Mouse (Mus musculus) intestine, embryonic 15.5 days (tissue): ENCODE data around the gene Aifm2. TPM values are rescaled to one million over a fixed set of nuclear protein-coding genes. Genes with fewer than 3 reads are reported as not detected.
A peak's percentile ranks its signal among the peaks of the same experiment; 100 is the strongest.

ENCODE experiments used
- ATAC-seq: fragments of 200-750 bp; cut with Nextera tagmentation; 2 replicates; pipeline ENCODE4 v1.8.0; 2017; ENCODE audit warnings: moderate TSS enrichment, moderate library complexity
- H3K27ac ChIP-seq: fragments of 300-500 bp; sonication (generic); 2 replicates; pipeline ENCODE4 v1.5.1; 2015; ENCODE audit warnings: mild to moderate bottlenecking, inconsistent platforms
- H3K27me3 ChIP-seq: fragments of 300-500 bp; sonication (generic); replicated peaks from 2 replicates; pipeline ENCODE4 v1.6.1; 2015; ENCODE audit warnings: inconsistent platforms
- H3K36me3 ChIP-seq: fragments of 300-500 bp; sonication (generic); 2 replicates; pipeline ENCODE4 v1.6.1; 2015; ENCODE audit warnings: inconsistent platforms
- H3K4me1 ChIP-seq: fragments of 300-500 bp; sonication (generic); replicated peaks from 2 replicates; pipeline ENCODE4 v1.6.1; 2015; ENCODE audit warnings: inconsistent platforms
- H3K4me2 ChIP-seq: fragments of 300-500 bp; sonication (generic); replicated peaks from 2 replicates; pipeline ENCODE4 v1.6.1; 2015; ENCODE audit warnings: mild to moderate bottlenecking, inconsistent platforms
- H3K4me3 ChIP-seq: fragments of 300-500 bp; sonication (generic); replicated peaks from 2 replicates; pipeline ENCODE4 v1.5.1; 2015; ENCODE audit warnings: inconsistent platforms
- H3K9ac ChIP-seq: fragments of 300-500 bp; sonication (generic); 2 replicates; pipeline ENCODE4 v1.6.1; 2015; ENCODE audit warnings: inconsistent platforms
- H3K9me3 ChIP-seq: fragments of 300-500 bp; sonication (generic); 2 replicates; pipeline ENCODE4 v1.6.1; 2016; ENCODE audit warnings: inconsistent platforms
- WGBS: fragments of 180-500 bp; shearing (Covaris S2); methylation state at CpG from one replicate; pipeline ENCODE4 v1.1.7; 2015; 5-methylcytosine and 5-hydroxymethylcytosine counted together
- polyA plus RNA-seq: library from polyadenylated mRNA; unstranded; fragments of >200 nt; fragmentation: Nextera tagmentation; extraction: Ambion mirVana; gene quantifications from 2 replicates; pipeline ENCODE4 v1.2.1, GENCODE M21; 2015

Aifm2 gene
- polyA plus RNA-seq, 1 experiment from 2014 or later: 17.3 TPM

GRCm38 (mm10) chr10:61750014-61750413, 35.0 kb downstream of the Aifm2 start:
- no peaks in the 10 kb centered on the region for H3K9me3 ChIP-seq
- no peak overlapping the region for H3K4me3 ChIP-seq
- H3K36me3 ChIP-seq: peaks cover 45% of the 10 kb centered on the region
- no peak overlapping the region for H3K4me2 ChIP-seq
- no peak overlapping the region for H3K27ac ChIP-seq
- H3K4me1 ChIP-seq: no peaks in the 10 kb centered on the region
- 73% methylated on average over 9 of the region's 9 CpGs for WGBS
- no peak for ATAC-seq
- H3K9ac ChIP-seq: no peak overlapping the region
- H3K27me3 ChIP-seq: no peaks in the 10 kb centered on the region

DNA sequence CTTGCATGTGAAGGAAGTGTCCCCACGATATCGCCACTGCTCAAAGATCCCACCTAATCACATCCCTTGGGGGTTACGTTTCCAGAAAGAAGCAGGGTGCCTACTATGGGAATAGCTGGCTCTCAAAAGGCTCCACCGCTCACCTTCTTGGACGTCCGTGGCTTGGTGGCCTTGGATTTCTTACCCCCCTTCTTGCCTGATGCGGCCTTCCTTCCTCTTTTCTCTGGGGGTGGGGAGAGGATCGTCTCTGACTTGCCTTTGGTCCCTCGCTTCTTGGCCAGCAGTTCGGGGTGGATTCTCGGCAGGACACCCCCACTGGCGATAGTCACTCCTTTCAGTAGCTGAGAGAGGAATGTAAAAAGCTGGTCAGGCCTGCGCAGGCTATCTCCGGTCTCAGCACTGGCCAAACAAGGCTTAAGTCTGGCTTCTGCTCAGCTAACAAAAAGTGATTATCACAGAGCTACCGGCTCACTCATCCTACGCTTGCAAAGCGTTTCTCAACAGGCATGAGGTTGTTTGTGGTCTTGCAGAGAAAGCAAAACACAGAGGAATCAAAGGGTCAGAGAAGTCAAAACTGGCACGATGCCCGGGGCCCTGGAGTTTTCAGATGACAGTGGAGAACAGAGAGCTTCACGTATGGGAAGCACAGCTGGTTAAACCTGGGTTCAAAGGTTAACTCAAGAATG, 36.6 kb downstream of the Aifm2 start:
- Histone ChIP-seq H3K9me3 (no peaks in the 10 kb centered on the region), H3K27ac (no peak overlapping the region), H3K4me1 (no peaks in the 10 kb centered on the region), H3K9ac (no peak overlapping the region), H3K4me3 (no peak overlapping the region), H3K27me3 (no peaks in the 10 kb centered on the region), H3K4me2 (no peak overlapping the region), H3K36me3 (peaks cover 31% of the 10 kb centered on the region)
- WGBS: 77% methylated on average over 20 of the region's 20 CpGs
- no peak for ATAC-seq

DNA sequence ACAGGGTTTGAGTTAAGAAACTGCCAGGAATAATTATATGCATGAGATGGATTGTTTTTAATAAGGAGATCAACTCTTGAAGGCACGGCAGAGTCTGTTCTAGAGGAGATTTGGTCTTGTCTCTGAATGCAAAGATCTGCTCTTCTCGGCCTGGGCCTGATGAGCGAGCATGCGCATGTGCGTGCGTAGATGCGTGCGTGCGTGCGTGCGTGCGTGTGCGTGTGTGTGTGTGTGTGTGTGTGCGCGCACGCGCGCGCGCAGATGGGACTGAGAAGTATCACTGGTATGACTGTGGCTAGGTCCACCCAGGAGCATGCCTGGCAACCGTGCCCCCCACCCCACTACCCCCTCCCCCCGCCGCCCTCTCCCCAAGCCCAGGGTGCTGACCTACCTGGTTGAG, 38.0 kb downstream of the Aifm2 start:
- Histone ChIP-seq H3K4me1 (no peaks in the 10 kb centered on the region), H3K27ac (no peak overlapping the region), H3K9me3 (no peaks in the 10 kb centered on the region), H3K9ac (no peak overlapping the region), H3K27me3 (no peaks in the 10 kb centered on the region), H3K36me3 (peaks cover 24% of the 10 kb centered on the region), H3K4me2 (no peak overlapping the region), H3K4me3 (no peak overlapping the region)
- ATAC-seq: no peak
- WGBS: 97% methylated on average over 23 of the region's 23 CpGs

GRCm38 (mm10) chr10:61757022-61757421, 42.0 kb downstream of the Aifm2 start:
- H3K36me3 ChIP-seq: peaks cover 8% of the 10 kb centered on the region

DNA sequence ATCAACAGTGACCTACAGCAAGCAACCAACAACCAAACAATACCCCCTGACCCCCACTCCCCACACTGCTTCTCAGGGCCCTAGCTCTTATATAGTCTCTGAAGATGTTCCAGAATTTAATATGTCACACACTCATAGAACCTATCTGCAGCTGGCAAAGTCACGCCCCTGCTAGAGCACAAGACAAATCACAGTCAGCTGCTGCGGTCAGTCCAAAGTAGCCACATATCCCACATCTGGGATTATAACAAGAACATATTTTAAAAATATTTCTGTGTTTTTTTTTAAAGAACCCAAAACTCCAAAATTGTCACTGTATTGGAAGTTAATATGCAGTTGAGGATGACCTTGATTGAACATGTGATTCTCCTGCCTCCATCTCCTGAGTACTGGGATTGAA, 43.8 kb downstream of the Aifm2 start:
- H3K27ac ChIP-seq: 0 out of 2 replicates have a peak overlapping the region, but pooled peaks have one; percentile 55
- H3K9me3 ChIP-seq: no peaks in the 10 kb centered on the region
- 0 out of 2 replicates have a peak, but pooled peaks cover 3% of the 10 kb centered on the region for H3K4me1 ChIP-seq
- H3K9ac ChIP-seq: no peak overlapping the region
- no peaks in the 10 kb centered on the region for H3K27me3 ChIP-seq
- peaks cover 8% of the 10 kb centered on the region; the same call in 1 of the 2 replicates for H3K36me3 ChIP-seq
- ATAC-seq: no peak
- H3K4me2 ChIP-seq: no peak overlapping the region
- 92% methylated on average over 2 of the region's 2 CpGs for WGBS
- no peak overlapping the region for H3K4me3 ChIP-seq

More at GRCm38 (mm10) chr10:61757022-61757421, 42.0 kb downstream of the Aifm2 start:
- no peaks in the 10 kb centered on the region for H3K27me3 ChIP-seq
- H3K9me3 ChIP-seq: no peaks in the 10 kb centered on the region
- H3K9ac ChIP-seq: no peak overlapping the region
- no peak for ATAC-seq
- 85% methylated on average over 14 of the region's 14 CpGs for WGBS
- H3K4me3 ChIP-seq: no peak overlapping the region
- H3K27ac ChIP-seq: no peak overlapping the region
- 0 out of 2 replicates have a peak, but pooled peaks cover 3% of the 10 kb centered on the region for H3K4me1 ChIP-seq
- H3K4me2 ChIP-seq: no peak overlapping the region

GRCm38 (mm10) chr10:61759869-61760268, 44.8 kb downstream of the Aifm2 start:
- Histone ChIP-seq H3K27me3 (no peaks in the 10 kb centered on the region), H3K27ac (no peak overlapping the region), H3K4me3 (no peak overlapping the region), H3K9ac (no peak overlapping the region), H3K36me3 (peaks cover 6% of the 10 kb centered on the region; the same call in 1 of the 2 replicates), H3K4me1 (0 out of 2 replicates have a peak, but pooled peaks cover 4% of the 10 kb centered on the region), H3K4me2 (no peak overlapping the region), H3K9me3 (no peaks in the 10 kb centered on the region)
- ATAC-seq: peak; percentile 59; the same call in 1 of the 2 replicates
- 38% methylated on average over 6 of the region's 6 CpGs for WGBS

- Histone ChIP-seq H3K27ac (no peak overlapping the region), H3K4me3 (no peak overlapping the region), H3K4me1 (peaks cover 11% of the 10 kb centered on the region), H3K4me2 (no peak overlapping the region), H3K27me3 (no peaks in the 10 kb centered on the region), H3K36me3 (no peaks in the 10 kb centered on the region), H3K9ac (no peak overlapping the region), H3K9me3 (no peaks in the 10 kb centered on the region)
- 62% methylated on average over 8 of the region's 8 CpGs for WGBS
- ATAC-seq: no peak
These were observed 49.6 kb downstream of the Aifm2 start for GRCm38 (mm10) chr10:61764689-61765088.

DNA sequence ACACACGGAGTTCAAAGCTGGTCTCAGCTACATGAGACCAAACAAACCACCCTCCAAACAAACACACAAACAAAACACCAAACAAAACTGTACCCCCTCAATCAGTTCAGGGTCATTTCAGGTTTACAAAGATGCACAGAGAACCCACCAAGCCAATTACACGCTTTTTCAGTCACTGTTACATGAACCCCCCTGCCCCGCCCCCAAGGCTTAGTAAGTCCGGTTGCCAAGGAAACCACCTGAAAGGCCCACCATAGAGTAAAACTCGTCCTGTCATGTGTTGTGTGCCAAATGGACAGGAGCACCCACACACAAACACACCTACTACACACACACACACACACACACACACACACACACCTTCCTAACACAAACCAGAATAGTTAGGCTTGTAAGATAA, 50.5 kb downstream of the Aifm2 start:
- WGBS: 65% methylated on average over 5 of the region's 5 CpGs
- Histone ChIP-seq H3K27me3 (no peaks in the 10 kb centered on the region), H3K9me3 (no peaks in the 10 kb centered on the region), H3K9ac (no peak overlapping the region), H3K4me2 (no peak overlapping the region), H3K4me1 (peaks cover 11% of the 10 kb centered on the region), H3K27ac (no peak overlapping the region), H3K4me3 (no peak overlapping the region), H3K36me3 (no peaks in the 10 kb centered on the region)
- no peak for ATAC-seq

DNA sequence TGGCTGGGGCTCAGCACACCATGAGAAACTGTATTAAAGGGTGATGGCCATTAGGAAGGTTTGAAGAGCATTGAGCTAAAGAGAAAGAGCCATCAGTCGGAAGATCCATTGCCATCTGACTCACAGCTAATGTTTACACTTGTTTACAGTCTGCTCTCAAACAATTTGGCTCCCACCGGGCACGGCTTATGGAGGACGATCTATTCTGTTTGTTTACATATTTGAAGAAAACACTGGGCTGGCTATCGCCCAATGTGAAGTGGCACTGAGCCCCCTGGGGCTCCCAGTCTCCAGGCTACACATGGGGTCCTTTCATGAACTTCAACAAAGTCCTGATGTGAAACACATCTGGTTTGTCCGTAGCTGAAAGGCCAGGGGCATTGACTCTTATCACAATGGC, 51.7 kb downstream of the Aifm2 start:
- 28% methylated on average over 6 of the region's 6 CpGs for WGBS
- H3K4me2 ChIP-seq: no peak overlapping the region
- no peak overlapping the region for H3K9ac ChIP-seq
- H3K4me1 ChIP-seq: peaks cover 11% of the 10 kb centered on the region
- no peak overlapping the region for H3K4me3 ChIP-seq
- no peaks in the 10 kb centered on the region for H3K36me3 ChIP-seq
- H3K27me3 ChIP-seq: no peaks in the 10 kb centered on the region
- ATAC-seq: no peak
- no peaks in the 10 kb centered on the region for H3K9me3 ChIP-seq
- no peak overlapping the region for H3K27ac ChIP-seq

- no peak for ATAC-seq
- Histone ChIP-seq H3K36me3 (no peaks in the 10 kb centered on the region), H3K27ac (no peak overlapping the region), H3K9ac (0 out of 2 replicates have a peak overlapping the region, but pooled peaks have one; percentile 95), H3K4me3 (0 out of 2 replicates have a peak overlapping the region, but pooled peaks have one; percentile 91), H3K4me1 (peaks cover 16% of the 10 kb centered on the region), H3K9me3 (no peaks in the 10 kb centered on the region), H3K27me3 (no peaks in the 10 kb centered on the region), H3K4me2 (peak overlapping the region; percentile 85)
- 28% methylated on average over 8 of the region's 9 CpGs for WGBS
These were observed 66.5 kb downstream of the Aifm2 start for GRCm38 (mm10) chr10:61781461-61782128.

DNA sequence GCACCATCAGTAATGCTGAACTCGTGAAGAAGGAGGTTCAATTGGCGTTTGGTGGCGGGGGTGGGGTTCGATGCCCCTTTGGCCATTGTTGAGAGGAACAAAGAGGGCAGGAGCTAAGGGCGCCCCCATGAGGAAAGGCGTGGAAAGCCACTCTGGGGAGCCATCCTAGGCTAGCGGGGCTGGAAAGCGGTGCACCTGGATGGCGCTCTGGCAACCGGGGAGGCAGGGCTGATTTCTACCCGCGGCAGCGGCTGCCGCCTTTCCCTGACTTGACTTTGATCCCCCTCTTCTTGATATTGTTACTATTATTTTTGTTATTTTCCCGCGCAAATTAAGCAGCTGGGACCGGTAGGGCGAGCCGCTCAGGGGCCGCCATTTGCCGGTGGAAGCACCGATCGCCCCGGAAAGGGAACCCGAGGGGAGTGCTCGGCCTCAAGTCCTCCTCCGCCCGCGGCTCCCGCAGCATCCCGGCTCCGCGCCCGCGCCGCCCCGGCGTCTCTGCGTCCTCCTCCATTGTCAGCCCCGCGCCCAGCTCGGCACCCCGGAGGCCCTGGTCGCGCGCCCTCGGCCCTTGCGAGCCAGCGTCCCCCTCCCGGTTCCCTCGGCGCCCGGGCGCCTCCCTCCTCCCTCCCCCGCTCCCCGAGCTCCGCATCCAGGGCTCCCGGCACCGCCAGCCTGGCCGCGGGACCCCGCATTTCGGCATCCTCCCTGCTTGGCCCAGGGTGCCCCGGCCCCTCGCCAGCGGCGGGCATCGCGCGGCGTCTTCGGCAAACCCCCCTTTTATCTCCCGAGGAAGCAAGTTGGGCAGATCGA, 67.9 kb downstream of the Aifm2 start:
- WGBS: under 1% methylated on average over 72 of the region's 74 CpGs
- Histone ChIP-seq H3K27ac (peak overlapping the region; percentile 93), H3K4me2 (peak overlapping the region; percentile 85), H3K9ac (peak overlapping the region; percentile 95), H3K36me3 (no peaks in the 10 kb centered on the region), H3K9me3 (no peaks in the 10 kb centered on the region), H3K4me3 (peak overlapping the region; percentile 91), H3K4me1 (peaks cover 16% of the 10 kb centered on the region), H3K27me3 (no peaks in the 10 kb centered on the region)
- peak; percentile 70 for ATAC-seq

DNA sequence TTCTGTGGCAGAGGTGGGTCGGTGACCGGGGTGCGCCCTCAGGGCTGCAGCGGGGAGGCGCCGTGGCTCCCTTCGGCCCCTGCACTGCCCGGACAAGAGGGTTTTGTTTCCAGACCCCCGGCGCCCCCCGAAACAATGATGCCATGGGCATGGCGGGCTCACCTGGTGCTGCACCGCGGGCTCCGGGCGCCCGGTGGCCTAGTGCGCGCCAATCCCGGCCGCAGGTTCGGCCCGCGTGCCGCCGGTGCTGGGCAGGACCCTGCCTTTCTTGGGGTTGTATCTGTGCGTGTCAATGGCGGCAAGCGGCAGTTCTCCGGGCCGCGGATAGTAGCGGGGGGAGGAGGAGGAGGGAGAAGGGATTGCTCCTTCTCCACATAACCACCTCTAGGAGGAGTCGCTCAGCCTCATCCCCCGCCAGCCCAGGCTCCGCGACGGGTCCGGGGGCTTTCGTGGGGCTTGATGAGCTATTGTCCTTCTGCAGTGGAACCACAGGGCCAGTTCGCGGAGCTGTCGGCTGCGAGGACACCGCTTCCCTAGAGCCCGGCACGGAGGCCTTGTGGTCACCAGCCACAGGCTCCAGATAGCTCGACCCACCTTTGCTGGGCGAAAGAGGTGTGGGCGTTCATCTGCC, 68.7 kb downstream of the Aifm2 start, which contains the start of gene H2afy2:
H2afy2 (minus strand) TSS at position 527 of the 631 bp plus-strand sequence.
- H3K36me3 ChIP-seq: no peaks in the 10 kb centered on the region
- under 1% methylated on average over 47 of the region's 50 CpGs for WGBS
- H3K4me3 ChIP-seq: peak within 1 kb of the TSS; percentile 91
- H3K4me2 ChIP-seq: peak within 1 kb of the TSS; percentile 85
- H3K9me3 ChIP-seq: no peaks in the 10 kb centered on the region
- H3K27me3 ChIP-seq: no peaks in the 10 kb centered on the region
- H3K27ac ChIP-seq: peak within 1 kb of the TSS; percentile 93
- peak within 1 kb of the TSS; percentile 95 for H3K9ac ChIP-seq
- peak; percentile 86 for ATAC-seq
- H3K4me1 ChIP-seq: peaks cover 16% of the 10 kb centered on the region
